Mouse (Mus musculus) gastrocnemius, postnatal 4 days (tissue): ENCODE results near the gene Dhx35. TPM values are rescaled to one million over a fixed set of nuclear protein-coding genes. Genes with fewer than 3 reads are reported as not detected.

Experiments used
- DNase-seq, 2 experiments: peaks; one replicate each; pipeline ENCODE4 v3.0.0; 2021 to 2022; ENCODE audit warnings: low spot score in 2 of 2, mixed read lengths in 2 of 2
- total RNA-seq, 2 experiments: library from RNA; stranded (reverse); gene quantifications; 2 replicates each; pipeline ENCODE4 v1.2.3; 2021

The Dhx35 gene
- total RNA-seq, 2 experiments from 2014 or later, result 12.6 to 15.4 TPM

GRCm38 (mm10) chr2:158800788-158801187 is 6.2 kb downstream of the Dhx35 start:
- no peak for DNase-seq

GRCm38 (mm10) chr2:158803575-158803974 is 9.0 kb downstream of the Dhx35 start:
- no peak for DNase-seq

DNA sequence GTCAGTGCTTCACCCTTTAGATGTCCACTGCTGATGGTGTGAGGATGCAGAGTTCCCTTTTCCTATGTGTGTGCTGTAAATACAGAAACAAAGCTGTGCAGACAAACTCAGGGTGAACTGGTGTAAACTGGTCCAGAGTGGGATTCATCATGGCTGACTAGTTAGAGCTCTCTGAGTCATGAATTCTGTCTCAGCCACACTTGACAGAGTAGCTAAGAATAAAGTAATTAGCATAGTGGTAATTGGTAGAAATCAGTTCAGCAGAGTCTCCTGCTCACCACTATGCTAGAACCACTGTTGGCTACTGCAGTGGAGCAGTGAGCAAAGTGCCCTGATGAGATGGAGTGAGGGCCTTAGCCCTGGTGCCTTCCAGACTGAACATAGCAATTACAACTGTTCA is 21.1 kb downstream of the Dhx35 start:
- no peak for DNase-seq

DNA sequence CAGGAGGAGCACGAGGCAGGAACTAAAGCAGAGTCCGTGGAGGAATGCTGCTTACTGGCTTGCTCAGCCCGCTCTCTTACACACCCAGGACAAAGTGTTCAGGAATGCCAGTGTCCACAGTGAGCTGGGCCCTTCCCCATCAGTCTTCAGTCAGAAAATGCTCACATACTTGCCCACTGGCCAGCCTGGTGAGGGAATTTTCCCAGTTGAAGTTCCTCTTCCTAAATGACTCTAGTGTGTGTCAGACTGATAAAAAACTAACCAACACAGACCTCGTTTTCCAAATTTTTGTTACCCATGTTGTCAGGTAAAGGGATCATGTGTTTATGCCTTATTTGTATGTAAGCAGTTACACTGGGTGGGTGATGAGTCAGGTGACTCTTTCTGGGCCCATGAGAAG is 21.6 kb downstream of the Dhx35 start:
- DNase-seq, result no peak

DNA sequence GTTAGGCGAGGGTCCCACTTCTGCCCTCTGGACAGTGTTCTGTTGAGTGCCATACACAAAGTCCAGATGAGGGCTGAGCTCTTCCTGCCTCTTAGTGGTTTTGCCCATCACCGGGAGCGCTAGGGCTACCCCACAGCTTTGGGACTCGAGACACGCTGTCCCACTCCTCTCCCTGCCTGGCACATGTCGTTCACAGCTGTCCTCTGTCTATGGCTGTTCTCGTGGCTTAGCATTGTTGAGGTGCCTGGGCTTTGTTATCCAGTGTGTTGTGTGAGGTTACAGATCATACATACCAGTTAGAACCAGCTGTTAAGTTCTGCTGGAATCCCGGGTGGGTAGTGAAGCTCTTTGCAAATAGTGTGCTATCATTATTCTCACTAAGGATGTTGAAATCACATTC is 23.1 kb downstream of the Dhx35 start:
- DNase-seq, result no peak

DNA sequence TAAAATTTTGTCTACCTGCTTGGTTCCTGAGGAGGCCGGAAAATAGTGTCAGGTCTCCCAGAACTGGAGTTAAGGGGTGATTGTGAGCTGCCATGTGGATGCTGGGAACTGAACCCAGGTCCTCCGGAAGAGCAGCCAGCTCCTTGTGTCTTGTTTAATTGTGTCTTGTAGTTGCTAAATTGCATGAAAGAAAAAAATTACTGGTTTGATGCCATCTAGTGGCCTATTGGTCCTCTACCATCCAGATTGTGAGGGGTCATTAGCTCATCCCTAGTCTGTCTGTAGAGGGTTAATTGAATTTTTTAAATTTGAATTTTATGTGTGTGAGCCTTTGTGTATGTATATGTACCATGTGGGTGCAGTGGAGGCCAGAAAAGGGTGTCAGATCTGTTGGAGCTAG is 33.5 kb downstream of the Dhx35 start:
- DNase-seq, result no peak

GRCm38 (mm10) chr2:158829746-158830145 is 35.1 kb downstream of the Dhx35 start:
- DNase-seq, result no peak

DNA sequence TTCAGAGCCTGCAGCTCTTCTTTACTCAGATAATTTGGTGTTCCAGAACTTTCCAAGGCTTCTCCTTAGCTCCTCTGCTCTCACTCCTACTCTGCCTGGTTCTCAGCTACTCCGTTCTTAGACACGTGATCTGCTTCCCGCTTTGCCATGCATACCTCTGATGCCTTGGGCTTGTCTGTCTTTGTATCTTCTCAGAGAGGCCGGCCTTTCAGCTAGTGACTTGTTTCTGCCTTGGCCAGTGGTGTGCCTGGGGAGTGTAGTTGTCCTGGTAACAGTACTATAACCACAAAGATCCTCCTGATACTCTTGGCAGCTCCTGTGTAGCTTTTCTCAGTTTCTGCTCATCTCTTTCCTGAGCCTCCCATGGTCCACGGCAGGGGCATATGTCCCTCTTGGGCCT is 38.6 kb downstream of the Dhx35 start:
- DNase-seq, result no peak

DNA sequence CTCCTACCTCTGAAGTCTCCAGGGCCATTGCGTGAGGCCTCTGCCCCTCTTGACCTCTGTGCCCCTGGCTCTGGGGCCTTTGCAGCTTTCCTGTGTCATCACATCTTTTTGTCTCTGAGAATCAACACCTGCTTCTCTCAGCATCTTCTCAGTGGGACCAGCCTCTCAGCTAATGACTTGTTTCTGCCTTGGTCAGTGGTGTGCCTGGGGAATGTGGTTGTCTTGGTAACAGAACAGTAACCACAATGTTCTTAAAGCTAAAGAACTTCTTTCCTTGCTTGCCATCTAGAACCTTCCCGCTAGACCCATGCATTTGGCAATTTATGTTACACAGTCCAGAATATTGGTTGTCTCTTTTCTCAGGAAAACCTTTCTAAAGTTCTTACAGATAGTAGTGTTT is 39.0 kb downstream of the Dhx35 start:
- DNase-seq, result no peak

DNA sequence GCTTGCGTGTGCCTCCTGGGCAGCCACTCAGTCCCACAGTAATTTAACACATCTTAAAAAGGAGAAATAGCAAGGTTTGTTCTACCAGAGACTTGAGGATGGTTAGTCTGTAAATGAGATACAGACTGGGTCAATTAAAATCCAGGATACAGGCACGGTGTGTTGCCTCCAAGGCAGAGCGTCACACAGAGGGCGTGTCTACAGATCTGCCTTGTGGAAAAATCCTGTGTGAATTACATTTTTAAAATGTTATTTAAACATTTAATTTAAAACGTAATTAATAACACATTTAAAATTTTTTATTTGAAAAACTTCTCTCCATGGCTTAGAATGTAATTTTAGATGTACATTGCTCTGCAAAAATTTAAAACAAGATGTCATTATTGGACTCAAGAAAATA is 48.7 kb downstream of the Dhx35 start:
- DNase-seq, result no peak

DNA sequence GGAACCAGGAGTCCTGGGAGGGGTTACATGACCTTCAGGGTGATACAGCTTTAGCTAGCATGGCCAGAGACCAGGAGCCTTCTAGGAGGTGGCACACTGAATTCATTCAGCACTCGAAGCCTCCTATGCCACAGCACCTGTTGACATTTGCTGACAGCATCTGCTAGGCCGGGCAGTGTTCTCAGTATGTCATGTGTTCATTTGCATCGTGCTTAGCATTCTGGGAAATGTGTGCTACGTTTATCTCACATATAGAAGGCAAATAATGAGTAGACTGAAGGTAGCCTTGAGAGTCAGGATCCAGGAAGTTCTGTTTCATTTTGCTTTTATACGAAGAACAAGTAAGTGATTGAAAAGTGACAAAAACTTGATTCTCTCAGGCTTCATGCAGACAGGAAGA is 50.4 kb downstream of the Dhx35 start:
- DNase-seq, result no peak

DNA sequence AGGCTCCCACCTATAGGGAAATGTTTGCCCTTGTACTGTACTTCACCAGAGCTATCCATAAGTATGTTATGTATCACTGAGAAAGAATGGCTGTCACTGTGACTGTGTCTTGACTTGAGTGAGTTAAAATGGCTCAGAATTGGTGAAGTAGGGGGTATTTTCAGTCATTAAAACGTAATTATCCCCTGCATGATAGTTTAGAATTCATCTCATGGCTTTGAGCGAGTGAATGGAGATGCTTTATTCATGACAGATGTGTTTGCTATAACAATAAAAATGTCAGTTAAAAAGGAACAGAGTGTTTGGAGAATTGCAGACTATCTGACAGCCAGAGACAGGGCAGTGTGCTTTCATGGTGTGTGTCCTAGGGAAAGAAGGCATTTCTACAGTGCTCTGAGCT is 51.6 kb downstream of the Dhx35 start:
- DNase-seq, result no peak

DNA sequence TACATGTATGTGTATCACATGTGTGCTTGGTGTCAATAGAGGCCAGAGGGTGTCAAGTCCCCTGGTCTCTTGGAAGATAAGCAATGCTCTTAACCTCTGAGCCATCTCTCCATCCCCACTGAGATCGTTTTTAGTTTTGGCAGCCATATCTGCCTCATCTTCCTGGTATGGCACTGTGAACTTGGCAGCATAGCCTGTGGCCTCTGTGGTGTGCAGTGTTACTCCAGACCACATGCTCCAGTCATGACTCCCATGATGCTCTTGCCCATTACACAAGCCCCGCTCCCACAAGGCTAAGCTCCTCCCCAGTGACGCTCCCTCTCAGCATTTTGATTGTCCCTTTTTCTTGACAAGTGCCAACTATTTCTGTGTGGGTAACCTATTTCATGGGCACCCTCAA is 53.4 kb downstream of the Dhx35 start:
- DNase-seq, result no peak

- DNase-seq, result no peak
Observed at GRCm38 (mm10) chr2:158849416-158849815, 54.8 kb downstream of the Dhx35 start.

DNA sequence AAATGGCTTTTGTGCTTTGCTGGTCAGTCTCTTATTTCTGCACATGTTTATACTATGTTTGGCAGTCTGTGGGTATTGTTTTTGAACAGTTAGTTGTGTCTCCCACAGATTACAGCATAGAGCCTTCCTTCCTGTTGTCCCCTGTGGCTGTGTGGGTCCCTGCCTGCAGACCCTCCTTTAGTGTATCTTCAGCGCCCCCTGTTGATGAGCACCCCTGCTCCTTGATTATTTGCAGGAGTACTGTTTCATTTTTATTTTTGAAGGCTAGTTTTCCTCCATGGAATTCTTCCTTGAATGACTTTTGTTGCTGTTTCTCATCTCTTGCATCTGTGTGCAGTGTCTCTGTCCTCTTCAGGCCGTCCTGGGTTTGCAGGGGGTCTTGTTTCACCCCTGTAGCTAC is 58.0 kb downstream of the Dhx35 start:
- peak in 1 of 2 experiments; percentile 38 for DNase-seq

- DNase-seq, result no peak
Observed at GRCm38 (mm10) chr2:158856896-158857499, 62.4 kb downstream of the Dhx35 start.

DNA sequence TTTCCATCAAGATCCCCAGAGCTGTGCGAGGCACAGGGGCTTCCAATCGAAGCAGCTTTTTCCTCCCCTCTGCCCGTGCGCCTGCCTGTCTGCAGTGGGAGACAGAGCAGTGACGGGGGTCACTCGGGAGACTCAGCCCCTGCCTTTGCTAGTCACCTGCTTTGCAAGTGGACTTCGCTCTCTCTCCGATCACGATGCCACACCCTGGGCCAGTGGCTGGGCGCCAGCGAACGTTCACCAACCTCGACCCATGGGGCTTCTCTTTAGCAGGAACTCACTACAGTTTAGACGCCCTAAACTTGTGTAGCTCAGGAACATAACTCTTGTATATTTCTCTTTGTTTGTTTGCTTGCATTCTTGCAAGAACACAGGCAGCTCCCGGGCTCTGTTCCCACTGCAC is 63.0 kb downstream of the Dhx35 start:
- no peak for DNase-seq

- DNase-seq, result no peak
Observed at GRCm38 (mm10) chr2:158861115-158861514, 66.5 kb downstream of the Dhx35 start.

GRCm38 (mm10) chr2:158863341-158864125 is 68.9 kb downstream of the Dhx35 start:
- DNase-seq, result peak in 1 of 2 experiments; percentile 64

- DNase-seq, result no peak
Observed at GRCm38 (mm10) chr2:158864126-158864458, 69.5 kb downstream of the Dhx35 start.

GRCm38 (mm10) chr2:158865358-158865757 is 70.8 kb downstream of the Dhx35 start:
- DNase-seq, result peak; percentile 66 to 75

DNA sequence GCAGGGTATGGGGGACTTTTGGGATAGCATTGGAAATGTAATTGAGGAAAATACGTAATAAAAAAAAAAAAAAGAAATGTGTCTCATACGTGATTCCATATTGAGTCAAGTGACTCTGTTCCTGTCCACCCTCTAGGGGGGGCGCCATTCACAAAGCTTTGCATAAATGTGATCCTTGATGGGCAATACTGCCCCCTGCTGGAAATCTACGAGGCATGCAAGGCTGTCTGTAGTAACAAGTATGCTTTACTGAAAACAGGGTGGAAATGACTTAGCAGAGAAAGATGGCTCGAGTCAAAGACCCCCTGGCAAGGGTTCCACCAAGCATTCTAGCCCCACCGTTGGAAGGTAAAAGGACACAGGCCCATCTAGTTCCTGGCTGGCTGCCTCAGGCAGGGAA is 92.0 kb downstream of the Dhx35 start:
- no peak for DNase-seq

- DNase-seq, result no peak
Observed at GRCm38 (mm10) chr2:158888531-158888930, 93.9 kb downstream of the Dhx35 start.
